In genomic region chr7:45028351-45028750, GRCm38 (mm10) we compare ENCODE assay signal across 16 mouse cellular contexts.
"Had no signal": no experiment of that assay in that cellular context is flagged by ENCODE, and none has a peak within 500 bp of the region (broad histone marks: within the 10 kb centered on the region; RNA-seq: fewer than 3 reads in every experiment).

No protein-coding gene starts in this region.

- H3K9ac ChIP-seq: lung, embryonic 15.5 days; midbrain, embryonic 12.5 days; neural tube, embryonic 12.5 days; stomach, embryonic 15.5 days had no signal

- ATAC-seq: lung, postnatal 0 days had no signal

- DNase-seq: lung, adult 2 months; lung, postnatal 14 days; lung, postnatal 36 days; midbrain, embryonic 14.5 days; right cerebral cortex, postnatal 14 days; thymus, adult 2 months; thymus, postnatal 25 days; thymus, postnatal 4 days had no signal

- H3K9me3 ChIP-seq: lung, embryonic 15.5 days; megakaryocyte, embryonic 14.5 days; midbrain, embryonic 12.5 days; neural tube, embryonic 12.5 days; stomach, embryonic 15.5 days had no signal

- H3K4me3 ChIP-seq: lung, embryonic 15.5 days; megakaryocyte, embryonic 14.5 days; midbrain, embryonic 12.5 days; neural tube, embryonic 12.5 days; stomach, embryonic 15.5 days had no signal

- H3K27ac ChIP-seq: lung, embryonic 15.5 days; macrophage; midbrain, embryonic 12.5 days; neural tube, embryonic 12.5 days; stomach, embryonic 15.5 days; stomach, postnatal 0 days had no signal

- H3K4me1 ChIP-seq: lung, embryonic 15.5 days had no signal

- H3K27me3 ChIP-seq: lung, embryonic 15.5 days; megakaryocyte, embryonic 14.5 days; midbrain, embryonic 12.5 days; neural tube, embryonic 12.5 days; stomach, embryonic 15.5 days had no signal

- H3K4me2 ChIP-seq: lung, embryonic 15.5 days; midbrain, embryonic 12.5 days; neural tube, embryonic 12.5 days; stomach, embryonic 15.5 days had no signal
